ENCODE assay signal across 8 mouse cellular contexts in genomic region chr9:120110211-120111018, GRCm38 (mm10). TPM values are rescaled to one million over a fixed set of nuclear protein-coding genes. Genes with fewer than 3 reads are reported as not detected.
DNase-seq lines count a peak whose midpoint lies in the region; ATAC-seq and TF ChIP-seq lines count a peak whose summit lies in the region.

TSS of gene Slc25a38 (plus strand) at chr9:120110374.

- dilution Hi-C loops in CH12.LX (cut with MboI; ENCODE audit: extremely low pct_ligation_motif_present, extremely low pct_unique_long_range_greater_than_20kb, low sequenced_read_pairs) = no loop called here

- H3K9ac ChIP-seq in CH12.LX (ENCODE audit: insufficient read depth, low read depth) = peak within 1 kb of the TSS; percentile 58
- peak within 1 kb of the TSS; percentile 72 for H3K9ac ChIP-seq in forebrain, embryonic 12.5 days
- H3K9ac ChIP-seq in heart, postnatal 0 days (replicated peaks; ENCODE audit: low read depth, low read length) = peak within 1 kb of the TSS; percentile 67
- peak within 1 kb of the TSS; percentile 90 for H3K9ac ChIP-seq in liver, embryonic 16.5 days (ENCODE audit: low read depth, low read length)
- H3K9ac ChIP-seq in neural tube, embryonic 13.5 days = peak within 1 kb of the TSS; percentile 83

- no peaks in the 10 kb centered on the region for H3K9me3 ChIP-seq in CH12.LX (replicated peaks; ENCODE audit: low read length)
- H3K9me3 ChIP-seq in forebrain, embryonic 12.5 days = no peaks in the 10 kb centered on the region
- H3K9me3 ChIP-seq in heart, postnatal 0 days (replicated peaks; ENCODE audit: control insufficient read depth, low read length) = no peaks in the 10 kb centered on the region
- H3K9me3 ChIP-seq in liver, embryonic 16.5 days (replicated peaks; ENCODE audit: control insufficient read depth, low read length) = no peaks in the 10 kb centered on the region
- no peaks in the 10 kb centered on the region for H3K9me3 ChIP-seq in neural tube, embryonic 13.5 days

- no peak for TF ChIP-seq EP300 in CH12.LX (IDR thresholded peaks at IDR 0.05; ENCODE audit: low read length)
- no peak for TF ChIP-seq EP300 in heart, postnatal 0 days (IDR thresholded peaks at IDR 0.05; ENCODE audit: low read depth)

- H3K36me3 ChIP-seq in CH12.LX (replicated peaks in 1 of 2; ENCODE audit: control insufficient read depth in 1 of 2, insufficient read depth in 1 of 2, low read length in 1 of 2) = peaks cover 0 to 9% of the 10 kb centered on the region in 2 experiments
- no peaks in the 10 kb centered on the region; the same call in 1 of the 2 replicates for H3K36me3 ChIP-seq in forebrain, embryonic 12.5 days (replicated peaks)
- no peaks in the 10 kb centered on the region for H3K36me3 ChIP-seq in heart, postnatal 0 days (replicated peaks; ENCODE audit: control insufficient read depth, insufficient read depth, low read length)
- no peaks in the 10 kb centered on the region for H3K36me3 ChIP-seq in liver, embryonic 16.5 days (ENCODE audit: control insufficient read depth, insufficient read depth)
- no peaks in the 10 kb centered on the region for H3K36me3 ChIP-seq in neural tube, embryonic 13.5 days
- H3K36me3 ChIP-seq in testis, adult 2 months (ENCODE audit: control insufficient read depth, insufficient read depth, low read length) = no peaks in the 10 kb centered on the region

- H3K4me2 ChIP-seq in CH12.LX (ENCODE audit: insufficient read depth, low read depth, poor library complexity, severe bottlenecking) = peak within 1 kb of the TSS; percentile 96
- H3K4me2 ChIP-seq in forebrain, embryonic 12.5 days = peak within 1 kb of the TSS; percentile 60
- peak within 1 kb of the TSS; percentile 67 for H3K4me2 ChIP-seq in heart, postnatal 0 days (ENCODE audit: low read depth, low read length)
- H3K4me2 ChIP-seq in liver, embryonic 16.5 days (ENCODE audit: low read depth, low read length) = peak within 1 kb of the TSS; percentile 87
- peak within 1 kb of the TSS; percentile 70 for H3K4me2 ChIP-seq in neural tube, embryonic 13.5 days

- in situ Hi-C loops in CH12.LX (cut with MboI; ENCODE audit: low pct_ligation_motif_present, low pct_unique_long_range_greater_than_20kb, low sequenced_read_pairs) = no loop called here

- H3K4me3 ChIP-seq in CH12.LX (replicated peaks in 1 of 3; ENCODE audit: low read depth in 2 of 3, low read length in 2 of 3, poor library complexity in 1 of 3) = peak within 1 kb of the TSS; percentile 71 to 87 (median 71)
- H3K4me3 ChIP-seq in forebrain, embryonic 12.5 days (replicated peaks) = peak within 1 kb of the TSS; percentile 74
- peak within 1 kb of the TSS; percentile 77 for H3K4me3 ChIP-seq in heart, postnatal 0 days (ENCODE audit: low read depth, low read length)
- peak within 1 kb of the TSS; percentile 82 for H3K4me3 ChIP-seq in liver, embryonic 16.5 days (ENCODE audit: low read depth, low read length)
- H3K4me3 ChIP-seq in neural tube, embryonic 13.5 days = peak within 1 kb of the TSS; percentile 85
- H3K4me3 ChIP-seq in testis, adult 2 months (ENCODE audit: control insufficient read depth, low read depth, low read length) = peak within 1 kb of the TSS; percentile 100

- peaks cover 9 to 15% of the 10 kb centered on the region in 2 experiments; a peak in 3 of 4 replicates for H3K4me1 ChIP-seq in CH12.LX (ENCODE audit: control insufficient read depth in 1 of 2, insufficient read depth in 2 of 2)
- H3K4me1 ChIP-seq in forebrain, embryonic 12.5 days = peaks cover 8% of the 10 kb centered on the region
- H3K4me1 ChIP-seq in heart, postnatal 0 days (ENCODE audit: control insufficient read depth, insufficient read depth) = peaks cover 8% of the 10 kb centered on the region
- peaks cover 36% of the 10 kb centered on the region for H3K4me1 ChIP-seq in liver, embryonic 16.5 days (ENCODE audit: control insufficient read depth, low read depth, low read length)
- H3K4me1 ChIP-seq in neural tube, embryonic 13.5 days (replicated peaks) = peaks cover 9% of the 10 kb centered on the region
- peaks cover 10% of the 10 kb centered on the region; the same call in 1 of the 2 replicates for H3K4me1 ChIP-seq in testis, adult 2 months (ENCODE audit: control insufficient read depth, insufficient read depth, low read length)

- TF ChIP-seq RAD21 in CH12.LX (IDR thresholded peaks at IDR 0.05; ENCODE audit: low read depth, low read length) = peak; percentile 71

- peak; percentile 94 for DNase-seq in CH12.LX (ENCODE audit: extremely low read depth)
- DNase-seq in c-Kit-positive CD71-positive TER-119-negative erythroid progenitor cells, embryonic 14.5 days (ENCODE audit: low read depth) = peak; percentile 92
- DNase-seq in heart, postnatal 0 days (ENCODE audit: low spot score) = peak; percentile 91
- DNase-seq in kidney, postnatal 4 days = peak; percentile 97 to 98

- whole genome bisulfite sequencing in forebrain, embryonic 12.5 days = 1% methylated on average over 62 of the region's 62 CpGs
- WGBS in heart, postnatal 0 days = under 1% methylated on average over 62 of the region's 62 CpGs
- WGBS in liver, embryonic 16.5 days (ENCODE audit: insufficient replicate concordance) = under 1% methylated on average over 62 of the region's 62 CpGs
- WGBS in neural tube, embryonic 13.5 days = under 1% methylated on average over 62 of the region's 62 CpGs

- TF ChIP-seq POLR2A in CH12.LX (IDR thresholded peaks at IDR 0.05; ENCODE audit: low read depth, low read length) = peak; percentile 91
- TF ChIP-seq POLR2A in testis, adult 2 months (IDR thresholded peaks at IDR 0.05; ENCODE audit: control insufficient read depth, low read depth, low read length) = peak; percentile 78

- peak within 1 kb of the TSS; percentile 77 for H3K27ac ChIP-seq in CH12.LX (ENCODE audit: insufficient read depth, low read depth)
- H3K27ac ChIP-seq in forebrain, embryonic 12.5 days = peak within 1 kb of the TSS; percentile 95
- peak within 1 kb of the TSS; percentile 98 for H3K27ac ChIP-seq in heart, postnatal 0 days (ENCODE audit: low read depth)
- peak within 1 kb of the TSS; percentile 99 for H3K27ac ChIP-seq in liver, embryonic 16.5 days (ENCODE audit: low read length)
- H3K27ac ChIP-seq in neural tube, embryonic 13.5 days (replicated peaks) = peak within 1 kb of the TSS; percentile 95
- peak within 1 kb of the TSS; percentile 99 for H3K27ac ChIP-seq in testis, adult 2 months (ENCODE audit: control insufficient read depth, insufficient read depth, low read depth, low read length)

- peak; percentile 99 for ATAC-seq in forebrain, embryonic 12.5 days (ENCODE audit: low FRiP score)
- ATAC-seq in heart, postnatal 0 days (ENCODE audit: insufficient read depth, low read depth) = peak; percentile 96
- ATAC-seq in liver, embryonic 16.5 days (ENCODE audit: low read depth) = peak; percentile 82
- ATAC-seq in neural tube, embryonic 13.5 days (ENCODE audit: low read depth) = peak; percentile 99

- H3K79me2 ChIP-seq in CH12.LX (replicated peaks; ENCODE audit: control insufficient read depth, extremely low read depth, insufficient read depth, poor library complexity, severe bottlenecking) = peaks cover 13% of the 10 kb centered on the region

- no peaks in the 10 kb centered on the region for H3K27me3 ChIP-seq in CH12.LX (replicated peaks)
- no peaks in the 10 kb centered on the region for H3K27me3 ChIP-seq in forebrain, embryonic 12.5 days
- H3K27me3 ChIP-seq in heart, postnatal 0 days (ENCODE audit: control insufficient read depth, insufficient read depth, low read length) = no peaks in the 10 kb centered on the region
- H3K27me3 ChIP-seq in liver, embryonic 16.5 days (ENCODE audit: control insufficient read depth, insufficient read depth, low read depth, low read length) = no peaks in the 10 kb centered on the region
- H3K27me3 ChIP-seq in neural tube, embryonic 13.5 days = no peaks in the 10 kb centered on the region
- no peaks in the 10 kb centered on the region for H3K27me3 ChIP-seq in testis, adult 2 months (ENCODE audit: control insufficient read depth, insufficient read depth, low read length)

- peak; percentile 69 to 79 for TF ChIP-seq CTCF in CH12.LX (conservative IDR thresholded peaks at IDR 0.05 in 1 of 2, IDR thresholded peaks at IDR 0.05 in 1 of 2; ENCODE audit: low read depth in 2 of 2, low read length in 2 of 2)
- TF ChIP-seq CTCF in heart, postnatal 0 days (IDR thresholded peaks at IDR 0.05; ENCODE audit: low read depth) = peak; percentile 80
- TF ChIP-seq CTCF in testis, adult 2 months (IDR thresholded peaks at IDR 0.05; ENCODE audit: control insufficient read depth, insufficient read depth, insufficient replicate concordance, low read depth, low read length) = peak; percentile 90

TF ChIP-seq in CH12.LX, 34 proteins besides CTCF, POLR2A, EP300 and RAD21 (continues in another document):
- peak; percentile 88 for TF ChIP-seq ELF1 (IDR thresholded peaks at IDR 0.05; ENCODE audit: low read depth, low read length)
- peak; percentile 77; the same call in 1 of the 2 replicates for TF ChIP-seq MAZ (IDR thresholded peaks at IDR 0.05; ENCODE audit: low read depth, low read length)
- TF ChIP-seq ETS1 (conservative IDR thresholded peaks at IDR 0.05; ENCODE audit: low read depth, low read length) = peak; percentile 36; the same call in 1 of the 2 replicates
- peak; percentile 74 for TF ChIP-seq MYC (IDR thresholded peaks at IDR 0.05; ENCODE audit: low read depth, low read length)
- 0 out of 2 replicates have a peak, but pooled peaks have one; percentile 56 for TF ChIP-seq POLR2AphosphoS2 (IDR thresholded peaks at IDR 0.05; ENCODE audit: low read depth, low read length)
- TF ChIP-seq PAX5 (IDR thresholded peaks at IDR 0.05; ENCODE audit: low read length) = no peak
- 0 out of 2 replicates have a peak, but pooled peaks have one; percentile 28 for TF ChIP-seq CHD2 (IDR thresholded peaks at IDR 0.05; ENCODE audit: low read length)
- peak; percentile 27; the same call in 1 of the 2 replicates for TF ChIP-seq MEF2A (IDR thresholded peaks at IDR 0.05; ENCODE audit: borderline replicate concordance, low read depth, low read length)
- TF ChIP-seq ZNF384 (IDR thresholded peaks at IDR 0.05; ENCODE audit: low read depth, low read length) = peak; percentile 86
- TF ChIP-seq ZKSCAN1 (IDR thresholded peaks at IDR 0.05; ENCODE audit: borderline replicate concordance, low read depth, low read length) = no peak
- TF ChIP-seq MAFK (IDR thresholded peaks at IDR 0.05; ENCODE audit: insufficient replicate concordance, low read length) = no peak
- 0 out of 2 replicates have a peak, but pooled peaks have one; percentile 46 for TF ChIP-seq KAT2A (IDR thresholded peaks at IDR 0.05; ENCODE audit: insufficient replicate concordance, low read length)

RNA-seq across cellular contexts. Expression of gene Slc25a38, which starts in this region (rescaled TPM):
- total RNA-seq in CH12.LX (2012; rRNA removed) = 20.3 and 25.3 TPM in 2 replicates
- 22.3 and 24.3 TPM in 2 replicates for total RNA-seq in CH12.LX (2014; rRNA removed)
- 24.4 and 26.1 TPM in 2 replicates for polyA plus RNA-seq in CH12.LX (2012; ENCODE audit: insufficient read length, low read depth)
- 28.6 and 32.7 TPM in 2 replicates for polyA plus RNA-seq in forebrain, embryonic 12.5 days (2016; fragmentation: Nextera tagmentation; extraction: Ambion mirVana)
- 16.8 and 24.5 TPM in 2 replicates for total RNA-seq in heart, postnatal 0 days (2014; rRNA removed; ENCODE audit: low replicate concordance)
- 11.3 and 13.4 TPM in 2 replicates for polyA plus RNA-seq in heart, postnatal 0 days (2015; fragmentation: Nextera tagmentation; extraction: Ambion mirVana)
- 113 and 118 TPM in 2 replicates for polyA plus RNA-seq in liver, embryonic 16.5 days (2015; fragmentation: Nextera tagmentation; extraction: Ambion mirVana)
- 37.5 and 38.9 TPM in 2 replicates for polyA plus RNA-seq in neural tube, embryonic 13.5 days (2015; fragmentation: Nextera tagmentation; extraction: Ambion mirVana)
- 27.8 and 28.2 TPM in 2 replicates for polyA plus RNA-seq in testis, adult 2 months (2012; rRNA removed)

Comparison
In these comparisons a context has a peak if more than half of its experiments do, and no peak if none do; other contexts are left out.
1. Peak in every context shown above with its lines: DNase-seq, ATAC-seq, H3K4me3 ChIP-seq and H3K27ac ChIP-seq.